Mouse (Mus musculus) midbrain, embryonic 15.5 days (tissue): ENCODE data around the gene Ldhd. TPM values are rescaled to one million over a fixed set of nuclear protein-coding genes. Genes with fewer than 3 reads are reported as not detected.
"Not testable (repeated sequence)": the region's sequence is repeated elsewhere in the genome, so short reads cannot be mapped to it uniquely, and the experiment has no call there.

ENCODE experiments used
- ATAC-seq: fragments of 200-750 bp; cut with Nextera tagmentation; replicated peaks from 2 replicates; pipeline ENCODE4 v1.8.0; 2017; ENCODE audit warnings: moderate TSS enrichment
- H3K27ac ChIP-seq: fragments of 300-500 bp; sonication (generic); 2 replicates; pipeline ENCODE4 v1.5.1; 2015; ENCODE audit warnings: mild to moderate bottlenecking, inconsistent platforms
- H3K27me3 ChIP-seq: fragments of 300-500 bp; sonication (generic); replicated peaks from 2 replicates; pipeline ENCODE4 v1.6.1; 2015; ENCODE audit warnings: inconsistent platforms
- H3K36me3 ChIP-seq: fragments of 300-500 bp; sonication (generic); replicated peaks from 2 replicates; pipeline ENCODE4 v1.6.1; 2015; ENCODE audit warnings: inconsistent platforms
- H3K4me1 ChIP-seq: fragments of 300-500 bp; sonication (generic); 2 replicates; pipeline ENCODE4 v1.6.1; 2015; ENCODE audit warnings: inconsistent platforms
- H3K4me2 ChIP-seq: fragments of 300-500 bp; sonication (generic); 2 replicates; pipeline ENCODE4 v1.6.1; 2015; ENCODE audit warnings: inconsistent platforms, mild to moderate bottlenecking, moderate library complexity
- H3K4me3 ChIP-seq: fragments of 300-500 bp; sonication (generic); 2 replicates; pipeline ENCODE4 v1.5.1; 2015; ENCODE audit warnings: mild to moderate bottlenecking, inconsistent platforms
- H3K9ac ChIP-seq: fragments of 300-500 bp; sonication (generic); 2 replicates; pipeline ENCODE4 v1.6.1; 2015; ENCODE audit warnings: mild to moderate bottlenecking, inconsistent platforms
- H3K9me3 ChIP-seq: fragments of 300-500 bp; sonication (generic); 2 replicates; pipeline ENCODE4 v1.6.1; 2016; ENCODE audit warnings: inconsistent platforms
- WGBS: fragments of 180-500 bp; shearing (Covaris S2); methylation state at CpG from one replicate; pipeline ENCODE4 v1.1.7; 2015; ENCODE audit warnings: mixed read lengths; 5-methylcytosine and 5-hydroxymethylcytosine counted together
- polyA plus RNA-seq: library from polyadenylated mRNA; unstranded; fragments of >200 nt; fragmentation: Nextera tagmentation; extraction: Ambion mirVana; gene quantifications from 2 replicates; pipeline ENCODE4 v1.2.1, GENCODE M21; 2015

Ldhd gene
- polyA plus RNA-seq, 1 experiment from 2014 or later, result 0.71 TPM

GRCm38 (mm10) chr8:111644286-111645051 lies 14.3 kb upstream of the Ldhd start:
- 59% methylated on average over 12 of the region's 12 CpGs for WGBS
- H3K27ac ChIP-seq, result peak overlapping the region; percentile 91
- not testable (repeated sequence) for H3K36me3 ChIP-seq, ATAC-seq, H3K27me3 ChIP-seq, H3K9me3 ChIP-seq
- peak overlapping the region; percentile 63 for H3K4me3 ChIP-seq
- peak overlapping the region; percentile 80; the same call in 1 of the 2 replicates for H3K9ac ChIP-seq
- H3K4me1 ChIP-seq, result peaks cover 15% of the 10 kb centered on the region
- H3K4me2 ChIP-seq, result peak overlapping the region; percentile 59

GRCm38 (mm10) chr8:111643264-111644141 lies 13.3 kb upstream of the Ldhd start, which contains the start of gene Zfp1:
TSS of gene Zfp1 (plus strand) at chr8:111643401.
- H3K27ac ChIP-seq, result peak within 1 kb of the TSS; percentile 91
- peak; percentile 98 for ATAC-seq
- H3K9me3 ChIP-seq, result no peaks in the 10 kb centered on the region
- peaks cover 15% of the 10 kb centered on the region for H3K4me1 ChIP-seq
- H3K4me2 ChIP-seq, result peak within 1 kb of the TSS; percentile 59
- peak within 1 kb of the TSS; percentile 80 for H3K9ac ChIP-seq
- WGBS, result under 1% methylated on average over 70 of the region's 75 CpGs
- peak within 1 kb of the TSS; percentile 63 for H3K4me3 ChIP-seq
- no peaks in the 10 kb centered on the region for H3K27me3 ChIP-seq
- H3K36me3 ChIP-seq, result no peaks in the 10 kb centered on the region

GRCm38 (mm10) chr8:111642939-111643263 lies 12.7 kb upstream of the Ldhd start:
- H3K4me3 ChIP-seq, result peak overlapping the region; percentile 63
- 17% methylated on average over 5 of the region's 5 CpGs for WGBS
- no peaks in the 10 kb centered on the region for H3K9me3 ChIP-seq
- ATAC-seq, result peak; percentile 48
- H3K27ac ChIP-seq, result peak overlapping the region; percentile 91
- H3K4me2 ChIP-seq, result peak overlapping the region; percentile 59
- H3K4me1 ChIP-seq, result peaks cover 15% of the 10 kb centered on the region
- H3K27me3 ChIP-seq, result no peaks in the 10 kb centered on the region
- H3K36me3 ChIP-seq, result no peaks in the 10 kb centered on the region
- peak overlapping the region; percentile 38 for H3K9ac ChIP-seq

- Histone ChIP-seq H3K4me1 (peaks cover 15% of the 10 kb centered on the region), H3K4me2 (peak overlapping the region; percentile 59), H3K4me3 (peak overlapping the region; percentile 63), H3K27me3 (no peaks in the 10 kb centered on the region), H3K9me3 (no peaks in the 10 kb centered on the region), H3K9ac (peak overlapping the region; percentile 38; the same call in 1 of the 2 replicates), H3K27ac (peak overlapping the region; percentile 91; the same call in 1 of the 2 replicates), H3K36me3 (no peaks in the 10 kb centered on the region)
- 65% methylated on average over 5 of the region's 5 CpGs for WGBS
- no peak for ATAC-seq
Observed at GRCm38 (mm10) chr8:111642496-111642895, 12.3 kb upstream of the Ldhd start.

- Histone ChIP-seq H3K27ac (no peak overlapping the region), H3K9ac (no peak overlapping the region), H3K4me3 (no peak overlapping the region), H3K9me3 (no peaks in the 10 kb centered on the region), H3K4me2 (no peak overlapping the region), H3K4me1 (peaks cover 15% of the 10 kb centered on the region), H3K27me3 (no peaks in the 10 kb centered on the region), H3K36me3 (no peaks in the 10 kb centered on the region)
- WGBS, result 97% methylated on average over 2 of the region's 2 CpGs
- ATAC-seq, result no peak
Observed at GRCm38 (mm10) chr8:111641064-111641463, 10.9 kb upstream of the Ldhd start.

GRCm38 (mm10) chr8:111638086-111638485 lies 7.9 kb upstream of the Ldhd start:
- Histone ChIP-seq H3K9me3 (no peaks in the 10 kb centered on the region), H3K4me2 (no peak overlapping the region), H3K4me1 (peaks cover 8% of the 10 kb centered on the region), H3K27me3 (no peaks in the 10 kb centered on the region), H3K9ac (no peak overlapping the region), H3K4me3 (no peak overlapping the region), H3K36me3 (no peaks in the 10 kb centered on the region), H3K27ac (no peak overlapping the region)
- ATAC-seq, result no peak

- no peak overlapping the region for H3K9ac ChIP-seq
- H3K27me3 ChIP-seq, result no peaks in the 10 kb centered on the region
- no peak overlapping the region for H3K4me2 ChIP-seq
- WGBS, result 96% methylated on average over 3 of the region's 3 CpGs
- H3K4me1 ChIP-seq, result peaks cover 6% of the 10 kb centered on the region; the same call in 1 of the 2 replicates
- H3K4me3 ChIP-seq, result no peak overlapping the region
- no peak overlapping the region for H3K27ac ChIP-seq
- H3K9me3 ChIP-seq, result no peaks in the 10 kb centered on the region
- ATAC-seq, result no peak
- H3K36me3 ChIP-seq, result no peaks in the 10 kb centered on the region
Observed at GRCm38 (mm10) chr8:111632976-111633375, 2.8 kb upstream of the Ldhd start.

- H3K4me1 ChIP-seq, result peaks cover 6% of the 10 kb centered on the region; the same call in 1 of the 2 replicates
- no peaks in the 10 kb centered on the region for H3K9me3 ChIP-seq
- no peak overlapping the region for H3K4me3 ChIP-seq
- no peak overlapping the region for H3K4me2 ChIP-seq
- H3K27ac ChIP-seq, result no peak overlapping the region
- H3K27me3 ChIP-seq, result no peaks in the 10 kb centered on the region
- ATAC-seq, result no peak
- WGBS, result 93% methylated on average over 8 of the region's 8 CpGs
- H3K9ac ChIP-seq, result no peak overlapping the region
- H3K36me3 ChIP-seq, result no peaks in the 10 kb centered on the region
Observed at GRCm38 (mm10) chr8:111631589-111631988, 1.4 kb upstream of the Ldhd start.

- ATAC-seq, result no peak
- H3K4me2 ChIP-seq, result no peak overlapping the region
- H3K27ac ChIP-seq, result no peak overlapping the region
- H3K9me3 ChIP-seq, result no peaks in the 10 kb centered on the region
- H3K4me3 ChIP-seq, result no peak overlapping the region
- WGBS, result 90% methylated on average over 19 of the region's 19 CpGs
- H3K4me1 ChIP-seq, result peaks cover 6% of the 10 kb centered on the region; the same call in 1 of the 2 replicates
- no peak overlapping the region for H3K9ac ChIP-seq
- H3K36me3 ChIP-seq, result no peaks in the 10 kb centered on the region
- H3K27me3 ChIP-seq, result no peaks in the 10 kb centered on the region
Observed at GRCm38 (mm10) chr8:111628894-111629501, 1.2 kb downstream of the Ldhd start.

GRCm38 (mm10) chr8:111628401-111628800 lies 1.8 kb downstream of the Ldhd start:
- H3K4me1 ChIP-seq, result peaks cover 6% of the 10 kb centered on the region; the same call in 1 of the 2 replicates
- 95% methylated on average over 12 of the region's 12 CpGs for WGBS
- no peak for ATAC-seq

GRCm38 (mm10) chr8:111627923-111628322 lies 2.3 kb downstream of the Ldhd start:
- no peaks in the 10 kb centered on the region for H3K27me3 ChIP-seq
- no peak overlapping the region for H3K4me2 ChIP-seq
- no peak overlapping the region for H3K4me3 ChIP-seq
- H3K4me1 ChIP-seq, result peaks cover 6% of the 10 kb centered on the region; the same call in 1 of the 2 replicates
- H3K36me3 ChIP-seq, result no peaks in the 10 kb centered on the region
- H3K9ac ChIP-seq, result no peak overlapping the region
- H3K9me3 ChIP-seq, result no peaks in the 10 kb centered on the region
- H3K27ac ChIP-seq, result no peak overlapping the region
- whole genome bisulfite sequencing, result 97% methylated on average over 9 of the region's 9 CpGs
- ATAC-seq, result no peak

More at GRCm38 (mm10) chr8:111628401-111628800, 1.8 kb downstream of the Ldhd start:
- Histone ChIP-seq H3K4me3 (no peak overlapping the region), H3K27ac (no peak overlapping the region), H3K27me3 (no peaks in the 10 kb centered on the region), H3K36me3 (no peaks in the 10 kb centered on the region), H3K9ac (no peak overlapping the region), H3K9me3 (no peaks in the 10 kb centered on the region), H3K4me2 (no peak overlapping the region)

- H3K9me3 ChIP-seq, result no peaks in the 10 kb centered on the region
- H3K4me1 ChIP-seq, result peaks cover 6% of the 10 kb centered on the region; the same call in 1 of the 2 replicates
- no peak overlapping the region for H3K4me2 ChIP-seq
- no peak overlapping the region for H3K9ac ChIP-seq
- ATAC-seq, result no peak
- H3K36me3 ChIP-seq, result no peaks in the 10 kb centered on the region
- no peak overlapping the region for H3K27ac ChIP-seq
- H3K4me3 ChIP-seq, result no peak overlapping the region
- WGBS, result 95% methylated on average over 14 of the region's 14 CpGs
- H3K27me3 ChIP-seq, result no peaks in the 10 kb centered on the region
Observed at GRCm38 (mm10) chr8:111626933-111627332, 3.2 kb downstream of the Ldhd start.
